Mouse (Mus musculus) cerebellum, adult 9-10 months (tissue): Measurements from ENCODE around the gene Hoxa4.

Experiments used
- DNase-seq: peaks from one replicate; pipeline ENCODE4 v3.0.0; 2022

Gene Hoxa4

GRCm38 (mm10) chr6:52203121-52203370 lies 11.5 kb upstream of the Hoxa4 start:
- DNase-seq, result no peak

GRCm38 (mm10) chr6:52202362-52203120 lies 11.0 kb upstream of the Hoxa4 start:
- no peak for DNase-seq

- no peak for DNase-seq
Measured at GRCm38 (mm10) chr6:52201269-52201668, 9.7 kb upstream of the Hoxa4 start.

- DNase-seq, result no peak
Measured at GRCm38 (mm10) chr6:52200751-52201250, 9.2 kb upstream of the Hoxa4 start.

GRCm38 (mm10) chr6:52200073-52200750 lies 8.7 kb upstream of the Hoxa4 start:
- no peak for DNase-seq

GRCm38 (mm10) chr6:52197271-52197670 lies 5.7 kb upstream of the Hoxa4 start:
- no peak for DNase-seq

GRCm38 (mm10) chr6:52196811-52197210 lies 5.3 kb upstream of the Hoxa4 start:
- DNase-seq, result no peak

GRCm38 (mm10) chr6:52194690-52195089 lies 3.1 kb upstream of the Hoxa4 start:
- DNase-seq, result no peak

- no peak for DNase-seq
Measured at GRCm38 (mm10) chr6:52191860-52192550, 452 bp upstream of the Hoxa4 start.

- DNase-seq, result no peak
Measured at GRCm38 (mm10) chr6:52190410-52190809, 1.1 kb downstream of the Hoxa4 start.

- DNase-seq, result no peak
Measured at GRCm38 (mm10) chr6:52189909-52190308, 1.6 kb downstream of the Hoxa4 start.

- no peak for DNase-seq
Measured at GRCm38 (mm10) chr6:52189172-52189591, 2.4 kb downstream of the Hoxa4 start.

GRCm38 (mm10) chr6:52186500-52186899 lies 5.1 kb downstream of the Hoxa4 start:
- DNase-seq, result no peak

GRCm38 (mm10) chr6:52185834-52186233 lies 5.7 kb downstream of the Hoxa4 start:
- no peak for DNase-seq

- DNase-seq, result no peak
Measured at GRCm38 (mm10) chr6:52185222-52185621, 6.3 kb downstream of the Hoxa4 start.

GRCm38 (mm10) chr6:52184668-52185067 lies 6.9 kb downstream of the Hoxa4 start:
- DNase-seq, result no peak

- DNase-seq, result no peak
Measured at GRCm38 (mm10) chr6:52183311-52184080, 8.1 kb downstream of the Hoxa4 start.

- no peak for DNase-seq
Measured at GRCm38 (mm10) chr6:52182793-52183192, 8.8 kb downstream of the Hoxa4 start.

GRCm38 (mm10) chr6:52182030-52182429 lies 9.5 kb downstream of the Hoxa4 start:
- no peak for DNase-seq

- no peak for DNase-seq
Measured at GRCm38 (mm10) chr6:52180726-52181125, 10.8 kb downstream of the Hoxa4 start.

- DNase-seq, result no peak
Measured at GRCm38 (mm10) chr6:52180213-52180710, 11.3 kb downstream of the Hoxa4 start.

GRCm38 (mm10) chr6:52179690-52180089 lies 11.9 kb downstream of the Hoxa4 start:
- no peak for DNase-seq
